Mouse (Mus musculus): ENCODE data around the gene Plin3.

- TF ChIP-seq CTCF (IDR thresholded peaks at IDR 0.05; ENCODE audit: control insufficient read depth, insufficient read depth, insufficient replicate concordance, low read depth, low read length), result no peak
- TF ChIP-seq POLR2A (IDR thresholded peaks at IDR 0.05; ENCODE audit: control insufficient read depth, low read depth, low read length), result no peak
Observed at GRCm38 (mm10) chr17:56277567-56277893, 15.1 kb downstream of the Plin3 start.

All from testis, adult 2 months (tissue).